Mouse (Mus musculus) heart, postnatal 0 days (tissue): Measurements from ENCODE around the gene Bclaf1. TPM values are rescaled to one million over a fixed set of nuclear protein-coding genes. Genes with fewer than 3 reads are reported as not detected.

Experiments
- ATAC-seq: fragments of 200-750 bp; cut with Nextera tagmentation; 2 replicates; pipeline ENCODE4 v1.8.0; 2017; ENCODE audit warnings: low read depth, moderate number of reproducible peaks, moderate library complexity; ENCODE audit not compliant: insufficient read depth
- DNase-seq: peaks from one replicate; pipeline ENCODE4 v3.0.0-alpha.2; 2016; ENCODE audit warnings: low spot score
- H3K27ac ChIP-seq: fragments of 300-500 bp; sonication (generic); 2 replicates; pipeline ENCODE4 v1.5.1; 2014; ENCODE audit warnings: low read depth, mild to moderate bottlenecking
- H3K27me3 ChIP-seq: fragments of 300-500 bp; sonication (generic); 2 replicates; pipeline ENCODE4 v1.6.1; 2014; ENCODE audit warnings: low read length, mixed read lengths; ENCODE audit not compliant: control insufficient read depth, insufficient read depth
- H3K36me3 ChIP-seq: fragments of 300-500 bp; sonication (generic); replicated peaks from 2 replicates; pipeline ENCODE4 v1.6.1; 2014; ENCODE audit warnings: low read length, mixed read lengths; ENCODE audit not compliant: control insufficient read depth, insufficient read depth
- H3K4me1 ChIP-seq: fragments of 300-500 bp; sonication (generic); 2 replicates; pipeline ENCODE4 v1.6.1; 2014; ENCODE audit warnings: antibody characterized with exemption; ENCODE audit not compliant: control insufficient read depth, insufficient read depth
- H3K4me2 ChIP-seq: fragments of 300-500 bp; sonication (generic); 2 replicates; pipeline ENCODE4 v1.6.1; 2014; ENCODE audit warnings: low read depth, mild to moderate bottlenecking, low read length, moderate library complexity
- H3K4me3 ChIP-seq: fragments of 300-500 bp; sonication (generic); 2 replicates; pipeline ENCODE4 v1.5.1; 2014; ENCODE audit warnings: low read depth, low read length
- H3K9ac ChIP-seq: fragments of 300-500 bp; sonication (generic); replicated peaks from 2 replicates; pipeline ENCODE4 v1.6.1; 2014; ENCODE audit warnings: low read depth, low read length, mixed read lengths
- H3K9me3 ChIP-seq: fragments of 300-500 bp; sonication (generic); replicated peaks from 2 replicates; pipeline ENCODE4 v1.6.1; 2016; ENCODE audit warnings: low read length; ENCODE audit not compliant: control insufficient read depth
- CTCF ChIP-seq: IDR thresholded peaks from 2 replicates; pipeline ENCODE4 v1.5.1; 2016; ENCODE audit warnings: antibody characterized with exemption, control low read depth, low read depth
- EP300 ChIP-seq: IDR thresholded peaks from 2 replicates; pipeline ENCODE4 v1.6.1; 2016; ENCODE audit warnings: antibody characterized with exemption, low read depth
- WGBS: fragments of 180-500 bp; shearing (Covaris S2); extraction: QIAGEN DNeasy Blood & Tissue Kit; methylation state at CpG from one replicate; pipeline ENCODE4 v1.1.7; 2014; 5-methylcytosine and 5-hydroxymethylcytosine counted together
- microRNA-seq: library from miRNA; unstranded; fragments of <30 nt; microRNA quantifications from one replicate; pipeline ENCODE4, GENCODE M21; 2016
- polyA plus RNA-seq: library from polyadenylated mRNA; unstranded; fragments of >200 nt; fragmentation: Nextera tagmentation; extraction: Ambion mirVana; gene quantifications from 2 replicates; pipeline ENCODE4 v1.2.1, GENCODE M21; 2015
- total RNA-seq: library from RNA; depleted of rRNA; stranded (reverse); fragments of >200 nt; gene quantifications from 2 replicates; pipeline ENCODE4 v1.2.3, GENCODE M21; 2014; ENCODE audit warnings: low replicate concordance; rRNA removed

Gene Bclaf1
- total and polyA plus RNA-seq, 2 experiments from 2014 or later = 50.3 to 58.0 TPM

DNA sequence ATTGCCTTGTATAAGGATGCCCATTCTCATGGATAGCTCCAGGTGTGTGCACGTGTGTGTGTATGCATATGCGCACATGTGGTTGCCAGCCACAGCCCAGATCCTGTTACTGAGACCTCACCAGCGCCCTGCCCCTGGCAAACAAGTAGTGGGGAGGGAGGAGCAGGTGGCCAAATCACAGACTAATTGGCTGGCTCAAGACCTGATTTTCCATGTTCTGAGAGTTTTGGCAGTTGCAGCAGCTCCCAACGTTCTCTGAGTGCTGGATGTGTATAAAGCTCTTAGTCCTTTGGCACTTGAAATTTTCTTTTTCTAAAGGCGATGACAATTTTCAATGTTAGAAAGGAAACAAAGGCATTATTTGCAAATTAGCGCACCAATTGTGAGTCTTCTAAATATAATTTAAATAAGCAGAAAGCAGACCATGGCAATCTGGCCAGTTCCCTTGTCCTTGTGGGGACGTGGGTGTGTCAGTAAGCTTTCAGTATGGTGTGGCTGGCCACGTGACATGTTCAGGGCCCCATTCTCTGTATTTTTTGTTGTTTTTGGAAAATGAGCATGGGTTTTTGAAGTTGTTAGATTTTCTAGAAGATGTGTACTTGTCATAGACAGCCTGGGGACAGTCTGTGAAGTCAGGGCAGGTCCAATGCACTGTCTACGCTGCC, 66.9 kb downstream of the Bclaf1 start:
- ATAC-seq = no peak
- H3K27me3 ChIP-seq = no peaks in the 10 kb centered on the region
- no peak for DNase-seq
- no peak overlapping the region for H3K27ac ChIP-seq
- H3K4me2 ChIP-seq = no peak overlapping the region
- TF ChIP-seq EP300 (no peak), CTCF (no peak)
- 71% methylated on average over 9 of the region's 9 CpGs for WGBS
- no peaks in the 10 kb centered on the region for H3K9me3 ChIP-seq
- H3K4me3 ChIP-seq = no peak overlapping the region
- no peak overlapping the region for H3K9ac ChIP-seq
- H3K36me3 ChIP-seq = no peaks in the 10 kb centered on the region
- no peaks in the 10 kb centered on the region for H3K4me1 ChIP-seq

DNA sequence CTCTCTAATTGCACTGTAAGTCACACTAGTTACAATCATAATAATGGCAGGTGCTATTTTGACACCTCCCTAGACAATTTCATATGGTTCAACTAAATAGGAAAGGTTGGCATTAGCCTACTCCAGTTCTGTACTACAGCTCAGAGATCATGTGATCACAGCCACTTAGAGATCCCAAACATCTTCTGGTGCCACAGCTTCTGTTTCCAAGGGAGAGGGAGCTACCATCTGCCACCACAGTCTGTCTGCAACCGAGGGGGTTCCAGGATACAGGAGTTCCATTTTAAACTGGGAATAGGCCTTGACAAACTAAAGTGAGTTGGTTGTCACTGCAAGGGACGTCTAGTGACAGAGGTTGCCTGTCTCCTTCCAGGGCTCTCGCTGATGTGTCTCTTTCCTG, 68.5 kb downstream of the Bclaf1 start:
- DNase-seq (no peak), ATAC-seq (no peak)
- TF ChIP-seq EP300 (no peak), CTCF (no peak)
- no peaks in the 10 kb centered on the region for H3K9me3 ChIP-seq
- no peak overlapping the region for H3K9ac ChIP-seq
- H3K27ac ChIP-seq = no peak overlapping the region
- H3K27me3 ChIP-seq = no peaks in the 10 kb centered on the region
- no peaks in the 10 kb centered on the region for H3K4me1 ChIP-seq
- no peak overlapping the region for H3K4me2 ChIP-seq
- H3K36me3 ChIP-seq = no peaks in the 10 kb centered on the region
- H3K4me3 ChIP-seq = no peak overlapping the region
- WGBS = 77% methylated on average over 3 of the region's 3 CpGs

DNA sequence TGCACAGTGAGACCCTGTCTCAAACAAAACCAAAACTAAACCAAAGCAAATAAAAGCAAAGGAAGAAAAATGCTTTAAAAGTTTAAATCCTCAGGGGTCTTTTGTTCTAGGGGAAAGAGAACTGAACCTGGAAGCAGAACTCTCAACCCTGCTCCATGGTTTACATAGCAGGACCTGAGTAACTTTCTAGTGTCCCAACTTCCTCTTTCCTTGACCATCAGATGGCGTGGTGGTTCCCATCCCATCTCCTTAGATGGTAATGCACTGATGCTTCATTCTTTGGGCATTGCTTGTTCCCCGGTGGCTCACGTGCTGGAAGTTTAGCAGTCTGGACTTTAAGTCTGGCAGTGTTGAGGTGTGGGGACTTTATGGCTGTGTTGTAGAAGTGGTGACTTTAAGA, 69.1 kb downstream of the Bclaf1 start:
- Histone ChIP-seq H3K9ac (no peak overlapping the region), H3K9me3 (no peaks in the 10 kb centered on the region), H3K4me3 (no peak overlapping the region), H3K27ac (no peak overlapping the region), H3K4me1 (no peaks in the 10 kb centered on the region), H3K36me3 (no peaks in the 10 kb centered on the region), H3K4me2 (no peak overlapping the region), H3K27me3 (no peaks in the 10 kb centered on the region)
- 74% methylated on average over 3 of the region's 3 CpGs for WGBS
- ATAC-seq = no peak
- no peak for DNase-seq
- TF ChIP-seq CTCF (no peak), EP300 (no peak)

DNA sequence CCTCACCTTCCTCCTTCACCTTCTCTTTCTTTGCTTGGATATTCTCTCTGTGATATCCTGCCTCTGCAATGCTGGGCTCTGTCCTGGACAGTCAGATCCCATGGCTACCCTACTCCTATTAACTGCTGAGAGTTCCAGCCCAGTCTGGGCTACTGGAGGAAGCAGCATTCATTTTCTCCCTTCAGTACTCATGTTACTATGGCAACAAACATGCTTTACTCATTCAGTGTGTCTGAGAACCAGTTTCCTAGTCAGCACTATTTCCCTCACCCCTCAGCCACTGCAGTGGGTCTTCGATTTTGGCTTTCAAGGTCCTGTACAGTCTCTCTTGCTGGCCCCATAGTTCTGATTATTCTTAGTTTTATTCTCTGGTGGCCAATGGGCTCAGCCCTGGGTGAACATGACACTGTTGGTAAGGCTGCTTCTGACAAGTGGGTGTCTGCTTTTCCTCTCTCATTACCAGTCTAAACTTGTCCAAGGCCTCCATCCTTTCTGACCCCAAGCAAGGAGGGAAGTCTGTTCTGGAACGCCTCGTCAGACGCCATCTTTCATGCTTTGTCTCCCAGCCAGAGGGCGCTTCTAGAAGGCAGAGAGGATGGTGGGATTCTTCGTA, 70.6 kb downstream of the Bclaf1 start:
- Histone ChIP-seq H3K4me3 (no peak overlapping the region), H3K9ac (no peak overlapping the region), H3K36me3 (no peaks in the 10 kb centered on the region), H3K9me3 (no peaks in the 10 kb centered on the region), H3K4me1 (no peaks in the 10 kb centered on the region), H3K27me3 (no peaks in the 10 kb centered on the region), H3K27ac (no peak overlapping the region), H3K4me2 (no peak overlapping the region)
- DNase-seq = no peak
- TF ChIP-seq CTCF = no peak
- no peak for TF ChIP-seq EP300
- no peak for ATAC-seq
- WGBS = 62% methylated on average over 6 of the region's 6 CpGs

DNA sequence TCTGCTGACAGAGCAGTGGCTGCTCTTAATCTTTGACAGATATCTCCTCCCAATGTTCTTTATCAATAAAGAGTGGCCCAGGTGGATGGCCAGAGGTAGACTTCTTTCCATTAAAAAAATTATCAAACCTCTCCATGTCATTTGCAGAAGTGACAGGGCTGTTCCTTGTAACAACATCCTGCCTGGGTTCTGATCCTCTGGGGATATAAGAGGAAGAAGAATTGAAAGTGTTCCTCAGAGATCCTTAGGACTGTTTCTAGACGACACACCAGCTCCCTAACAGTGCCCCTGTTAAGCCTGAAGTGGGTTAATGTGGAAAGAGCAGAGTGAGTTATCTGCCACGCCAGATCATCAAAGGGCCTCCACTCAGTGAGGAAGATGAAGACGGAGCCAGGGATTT, 78.3 kb downstream of the Bclaf1 start:
- Histone ChIP-seq H3K36me3 (no peaks in the 10 kb centered on the region), H3K27ac (no peak overlapping the region), H3K9me3 (no peaks in the 10 kb centered on the region), H3K4me1 (no peaks in the 10 kb centered on the region), H3K9ac (no peak overlapping the region), H3K4me3 (no peak overlapping the region), H3K4me2 (no peak overlapping the region), H3K27me3 (no peaks in the 10 kb centered on the region)
- ATAC-seq (no peak), DNase-seq (no peak)
- TF ChIP-seq CTCF = no peak
- no peak for TF ChIP-seq EP300
- WGBS = 53% methylated on average over 3 of the region's 3 CpGs

Small RNA genes lying within 50 kb of the gene (microRNA-seq; reads per million reads assigned to microRNA genes)
- not detected for gene Mir6413

Other genes with a start within 250 kb of the Bclaf1 start
- gene Map7, start 164.0 kb upstream of the Bclaf1 start, total RNA-seq = 5.9 and 22.5 TPM in 2 replicates
- gene Map7, start 164.0 kb upstream of the Bclaf1 start, polyA plus RNA-seq = 7.0 and 7.5 TPM in 2 replicates
- gene Mtfr2, start 35.3 kb downstream of the Bclaf1 start, total RNA-seq = 0.15 and 3.7 TPM in 2 replicates
- gene Mtfr2, start 35.3 kb downstream of the Bclaf1 start, polyA plus RNA-seq = 0.63 and 0.64 TPM in 2 replicates